Mouse (Mus musculus) thymus, postnatal 36 days (tissue): ENCODE data around the gene AW551984.

Experiments used
- DNase-seq, 2 experiments: peaks; one replicate each; pipeline ENCODE4 v3.0.0; 2022; ENCODE audit warnings: mixed read lengths in 2 of 2

AW551984 gene

DNA sequence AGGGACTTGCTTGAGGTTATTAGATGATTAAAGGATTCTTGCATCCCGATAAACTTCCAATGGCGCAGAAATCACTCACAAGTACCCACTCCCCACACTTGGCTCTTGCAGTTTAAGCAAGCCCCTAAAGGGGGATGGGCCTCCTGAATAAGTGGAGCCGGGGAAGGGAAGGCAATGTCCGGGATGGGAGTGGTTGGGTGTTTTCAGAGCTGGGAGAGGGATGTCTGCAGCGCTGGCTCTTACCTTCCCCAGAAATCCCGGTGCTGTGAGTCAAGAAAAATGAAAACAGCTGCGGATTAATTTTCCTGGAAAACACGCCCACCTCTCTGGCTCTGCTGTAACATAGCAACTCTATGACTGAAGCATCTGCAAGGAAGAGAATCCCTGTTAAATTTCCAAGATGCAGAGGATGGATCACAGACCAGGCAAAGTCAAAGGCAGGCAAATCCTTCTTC lies at the start of gene AW551984:
Gene AW551984, minus strand, starts transcription at position 405 of the 455 bp plus-strand sequence.
- DNase-seq, result no peak

DNA sequence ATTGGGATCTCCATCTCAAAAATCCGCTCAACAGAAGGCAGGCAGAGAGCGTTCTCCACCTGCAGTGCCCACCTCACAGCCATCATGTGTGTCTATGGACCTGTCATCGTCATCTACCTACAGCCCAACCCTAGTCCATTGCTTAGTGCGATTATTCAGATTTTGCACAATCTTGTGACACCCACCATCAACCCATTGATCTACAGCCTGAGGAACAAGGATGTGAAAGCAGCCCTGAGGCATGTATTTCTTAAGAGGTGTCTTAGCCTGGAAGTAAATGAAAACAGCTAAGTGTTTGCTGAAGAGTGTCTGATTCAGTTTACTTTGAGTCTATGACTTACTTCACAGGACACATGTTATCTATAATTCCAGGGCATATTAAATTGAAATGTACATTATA lies 43.2 kb upstream of the AW551984 start:
- DNase-seq, result no peak

DNA sequence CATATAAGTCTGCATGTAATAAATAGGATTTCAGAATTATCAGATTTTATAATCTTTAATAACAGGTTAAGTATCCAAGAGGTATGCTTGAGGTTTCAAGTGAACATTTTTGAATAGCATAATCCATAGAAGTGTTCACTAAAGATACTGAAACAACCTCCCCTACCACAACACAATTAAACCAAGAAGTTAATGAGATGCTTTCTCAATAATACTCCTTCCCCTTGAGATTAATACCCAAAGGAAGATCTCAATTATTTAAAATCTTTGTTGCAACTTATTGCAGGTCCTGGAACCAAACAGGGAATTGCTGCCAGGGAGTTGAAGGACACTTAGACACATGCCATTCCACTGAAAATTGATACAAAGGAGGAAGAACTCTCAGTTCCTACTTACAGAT lies 40.6 kb upstream of the AW551984 start, which contains the start of gene Olfr961:
Gene Olfr961, plus strand, starts transcription at position 301 of the 400 bp plus-strand sequence.
- no peak for DNase-seq

DNA sequence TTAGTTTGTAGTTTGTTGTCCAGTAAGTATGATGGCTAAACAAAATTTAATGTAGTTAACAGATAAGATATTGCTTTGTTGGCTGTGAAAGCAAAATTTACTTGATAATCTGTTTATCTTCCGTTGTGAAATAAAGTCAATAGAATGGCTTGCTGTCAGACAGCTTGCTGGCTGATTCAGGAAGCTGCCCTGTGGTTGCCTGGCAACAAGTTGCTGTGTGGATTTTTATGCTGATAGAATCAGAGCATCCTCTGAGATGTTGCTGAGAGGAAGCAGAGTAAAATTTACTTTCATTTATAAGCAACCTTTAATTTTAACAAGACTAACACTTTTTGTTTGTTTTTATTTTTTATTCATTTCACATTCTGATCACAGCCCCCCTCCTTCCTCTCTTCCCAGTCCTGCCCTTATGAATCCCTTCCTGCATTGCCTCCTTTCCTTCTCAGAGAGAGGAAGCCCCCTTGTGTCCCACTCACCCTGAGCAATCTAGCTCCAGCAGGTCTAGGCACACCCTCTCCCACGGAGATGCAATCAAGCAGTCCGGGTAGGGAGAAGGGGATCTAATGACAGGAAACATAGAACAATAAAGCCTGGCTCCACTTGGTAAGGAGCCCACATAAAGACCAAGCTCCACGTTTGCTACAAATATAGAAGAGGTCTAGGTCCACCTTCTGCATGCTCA lies 29.9 kb upstream of the AW551984 start:
- no peak for DNase-seq

DNA sequence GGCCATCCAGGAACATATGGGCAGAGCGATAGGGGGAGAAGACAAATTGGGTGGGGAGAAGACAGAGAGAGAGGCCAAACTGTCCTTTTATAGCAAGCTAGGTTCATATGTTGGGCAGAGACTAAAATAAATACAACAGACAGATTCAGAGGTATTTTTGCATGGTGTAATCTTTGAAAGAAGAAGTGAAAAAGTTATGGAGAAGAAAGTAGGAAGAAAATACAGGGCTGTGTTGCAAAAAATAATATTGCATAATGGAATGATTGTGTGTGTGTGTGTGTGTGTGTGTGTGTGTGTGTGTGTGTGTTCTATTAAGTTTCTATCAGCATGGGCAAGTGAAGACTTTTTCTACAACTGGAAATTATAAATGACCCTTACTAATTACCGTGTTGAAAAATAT lies 24.9 kb upstream of the AW551984 start:
- no peak for DNase-seq

DNA sequence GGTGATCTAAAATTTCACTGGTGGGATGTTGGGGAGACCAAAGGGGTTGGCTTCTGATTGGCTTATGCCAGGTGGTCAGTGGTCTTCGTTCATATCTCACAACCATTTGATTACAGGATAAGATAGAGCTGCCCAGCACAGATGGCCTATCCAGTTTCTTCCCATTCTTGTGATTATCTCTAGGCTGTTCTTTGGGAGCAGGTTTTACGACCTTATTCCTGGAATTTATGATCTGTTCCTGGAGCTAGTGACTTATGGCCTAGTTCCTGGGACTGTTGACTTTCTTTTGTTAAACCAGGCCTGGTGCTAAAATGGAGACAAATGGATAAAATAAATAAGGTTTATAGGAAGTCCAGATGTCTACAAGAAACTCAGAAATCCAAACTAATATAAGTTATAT lies 20.5 kb upstream of the AW551984 start:
- DNase-seq, result no peak

DNA sequence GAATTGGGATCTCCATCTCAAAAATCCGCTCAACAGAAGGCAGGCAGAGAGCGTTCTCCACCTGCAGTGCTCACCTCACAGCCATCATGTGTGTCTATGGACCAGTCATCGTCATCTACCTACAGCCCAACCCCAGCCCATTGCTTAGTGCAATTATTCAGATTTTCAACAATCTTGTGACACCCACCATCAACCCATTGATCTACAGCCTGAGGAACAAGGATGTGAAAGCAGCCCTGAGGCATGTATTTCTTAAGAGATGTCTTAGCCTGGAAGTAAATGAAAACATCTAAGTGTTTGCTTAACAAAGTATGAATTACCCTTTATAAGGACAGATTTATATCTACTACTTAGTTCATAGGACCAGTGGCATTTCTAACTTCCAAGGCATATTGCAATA lies 19.6 kb upstream of the AW551984 start:
- DNase-seq, result no peak

DNA sequence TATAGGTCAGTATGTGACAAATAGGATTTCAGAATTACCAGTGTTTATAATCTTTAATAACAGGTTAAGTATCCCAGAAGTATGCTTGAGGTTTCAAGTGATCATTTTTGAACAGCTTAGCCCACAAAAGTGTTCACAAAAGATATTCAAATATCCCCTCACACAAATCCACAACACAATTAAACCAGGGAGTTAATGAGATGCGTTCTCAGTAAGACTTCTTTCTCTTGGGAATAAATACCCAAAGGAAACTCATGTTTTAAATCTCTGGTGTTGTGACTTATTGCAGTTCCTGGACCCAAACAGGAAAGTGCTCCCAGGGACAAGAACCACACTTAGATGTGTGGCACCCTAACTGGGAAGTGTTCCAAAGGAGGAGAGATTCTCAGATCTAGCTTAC lies 16.9 kb upstream of the AW551984 start, which contains the start of gene Olfr960:
Gene Olfr960, plus strand, starts transcription at position 301 of the 400 bp plus-strand sequence.
- no peak for DNase-seq

DNA sequence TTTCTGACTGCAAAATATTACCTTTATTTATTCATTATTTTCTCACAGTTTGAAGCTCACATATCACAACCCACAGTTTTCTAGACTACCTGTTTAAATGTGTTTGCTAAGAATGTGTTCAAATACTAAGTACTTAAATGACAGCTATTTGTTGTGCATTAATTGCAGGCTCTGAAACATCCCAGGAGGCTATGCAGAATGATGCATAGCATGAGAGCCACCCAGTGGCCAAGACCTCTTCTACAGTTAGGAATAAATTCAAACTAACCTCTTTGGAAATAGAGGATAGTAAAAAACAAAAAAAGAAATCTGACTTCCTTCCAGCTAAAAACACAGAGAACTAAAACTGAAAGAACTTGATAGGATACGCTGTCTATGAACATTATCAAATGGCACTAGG lies 7.8 kb upstream of the AW551984 start:
- no peak for DNase-seq

DNA sequence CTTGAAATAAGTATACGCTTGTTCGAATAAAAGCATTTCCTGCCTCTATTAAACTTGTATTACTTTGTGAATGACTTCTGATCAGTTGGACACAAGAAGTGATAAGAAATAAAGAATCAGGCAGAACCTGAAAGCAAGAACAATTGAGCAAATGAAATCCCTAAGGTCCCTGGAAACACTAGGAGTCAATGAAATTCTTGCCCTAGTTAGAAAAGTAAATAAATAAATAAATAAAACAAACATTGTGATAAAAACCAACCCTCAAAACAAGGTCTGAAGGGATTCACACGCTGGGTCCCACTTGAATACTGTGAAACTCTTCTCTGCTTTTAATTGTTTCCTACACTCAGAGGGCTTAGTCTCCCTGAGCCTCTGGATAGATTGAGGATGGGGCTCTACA lies 6.2 kb upstream of the AW551984 start, which contains the start of gene Olfr148:
Gene Olfr148, plus strand, starts transcription at position 301 of the 400 bp plus-strand sequence.
- no peak for DNase-seq

DNA sequence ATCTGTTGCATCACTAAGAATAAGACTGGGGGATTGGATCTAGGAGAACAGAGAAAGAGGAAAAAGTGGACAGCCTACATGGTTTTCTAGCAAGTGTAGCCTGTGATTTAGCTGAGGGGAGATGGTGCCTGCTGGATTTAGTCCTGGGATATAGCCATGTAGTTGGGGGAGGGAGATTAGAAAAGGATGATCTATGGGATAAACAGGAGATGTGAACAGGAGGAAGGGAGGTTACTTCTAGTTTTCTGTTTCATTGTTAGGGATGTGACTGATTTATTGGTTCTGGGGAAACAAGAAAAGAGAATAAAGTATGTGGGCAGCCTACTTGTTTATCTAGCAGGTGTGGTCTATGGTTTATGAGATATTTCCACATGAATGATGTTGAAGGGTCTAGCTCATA lies 4.3 kb upstream of the AW551984 start:
- DNase-seq, result no peak

DNA sequence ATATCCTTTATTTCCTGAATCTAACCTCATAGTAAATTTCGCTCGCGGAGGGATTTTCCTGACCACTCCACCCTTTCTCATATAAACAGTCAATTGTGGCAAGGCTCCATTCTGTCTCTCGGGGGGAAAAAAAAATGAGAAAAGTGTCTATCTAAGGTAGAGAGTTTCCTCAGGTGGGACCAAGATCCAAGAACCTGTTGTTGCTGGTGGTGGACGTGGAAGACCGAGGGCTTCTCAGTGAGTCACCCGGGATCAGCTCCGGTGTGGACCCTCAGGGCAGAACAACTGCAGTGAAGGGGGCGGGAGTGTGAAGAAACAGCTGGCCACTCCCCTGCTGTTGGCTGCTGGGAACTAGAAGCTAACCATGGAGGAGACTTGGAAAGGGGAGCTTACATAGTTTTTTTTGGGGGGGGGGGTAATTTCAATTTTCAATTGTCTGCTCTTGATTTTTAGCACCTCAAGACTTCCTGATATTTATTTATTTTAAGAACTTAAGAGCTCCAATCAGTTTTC lies 814 bp downstream of the AW551984 start:
- DNase-seq, result no peak

DNA sequence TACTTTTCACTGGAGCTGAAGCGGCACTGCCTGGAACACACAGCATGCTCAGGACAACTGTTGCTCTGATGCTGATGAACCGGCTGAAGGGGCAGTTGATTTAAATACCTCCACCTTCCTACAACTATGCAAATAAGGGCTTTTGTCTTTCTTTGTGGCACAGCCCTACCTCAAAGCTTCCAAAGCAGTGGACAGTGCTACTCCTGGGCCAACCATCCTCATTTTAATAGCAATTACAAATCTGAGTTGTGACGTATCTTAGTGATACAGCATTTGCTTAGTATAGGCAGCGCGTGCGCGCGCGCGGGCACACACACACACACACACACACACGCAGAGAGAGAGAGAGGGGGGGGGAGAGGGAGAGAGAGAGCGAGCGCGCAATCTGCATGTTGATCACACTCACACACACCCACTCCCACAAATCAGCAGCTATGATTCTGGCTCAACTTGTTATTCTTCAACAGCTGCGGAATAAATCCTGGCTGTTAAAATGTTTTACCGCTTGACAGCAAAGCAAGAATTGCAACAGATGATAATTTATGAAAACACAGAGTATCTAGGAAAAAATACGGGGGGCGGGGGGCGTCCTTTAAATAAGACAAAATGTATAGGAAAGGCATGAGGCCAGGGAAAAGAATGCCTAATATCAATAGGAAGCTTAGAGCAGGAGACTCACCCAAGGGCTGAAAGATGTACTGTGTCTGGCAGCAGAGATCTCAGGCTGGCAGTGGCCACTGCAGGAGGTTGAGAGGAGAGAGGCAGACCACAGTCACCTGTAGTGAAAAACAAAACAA lies 1.5 kb downstream of the AW551984 start:
- DNase-seq, result no peak

DNA sequence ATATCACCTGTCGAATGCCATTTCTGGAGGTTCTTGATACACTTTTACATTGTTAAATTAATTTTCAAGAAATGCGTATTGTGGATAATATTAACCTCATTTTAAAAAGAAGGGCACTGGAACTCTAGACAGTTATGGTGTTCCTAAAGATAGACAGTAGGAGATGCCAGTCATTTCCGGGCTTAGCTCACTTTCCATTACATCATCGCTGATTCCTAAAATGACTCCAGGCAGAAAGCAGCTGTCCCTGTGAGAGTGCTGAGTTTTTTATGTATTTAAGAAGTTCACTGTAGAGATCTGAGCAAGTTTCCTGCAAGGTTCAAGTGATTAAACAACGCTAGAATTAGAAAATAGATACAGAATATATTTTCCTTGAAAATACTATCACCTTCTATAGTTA lies 27.2 kb downstream of the AW551984 start:
- no peak for DNase-seq

DNA sequence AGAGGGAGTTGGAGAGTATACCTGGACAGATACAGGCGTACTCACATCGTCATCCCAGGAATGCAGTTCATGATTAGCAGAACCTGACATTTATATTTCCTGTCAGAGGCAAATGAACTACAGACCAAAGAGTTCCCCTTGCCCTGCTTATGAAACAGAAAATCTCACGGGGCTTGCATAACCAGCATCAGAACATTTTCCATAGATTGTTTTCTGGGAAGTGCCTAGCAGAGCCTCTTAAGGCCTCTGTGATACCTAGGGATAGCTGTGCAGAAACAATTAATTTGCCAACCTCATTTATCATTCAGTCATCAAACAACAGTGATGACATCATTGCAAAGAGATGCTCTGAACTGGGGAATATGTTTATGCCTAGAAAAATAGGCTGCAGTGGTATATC lies 28.7 kb downstream of the AW551984 start, which contains the start of gene Olfr959:
Gene Olfr959, minus strand, starts transcription at position 101 of the 400 bp plus-strand sequence.
- no peak for DNase-seq

DNA sequence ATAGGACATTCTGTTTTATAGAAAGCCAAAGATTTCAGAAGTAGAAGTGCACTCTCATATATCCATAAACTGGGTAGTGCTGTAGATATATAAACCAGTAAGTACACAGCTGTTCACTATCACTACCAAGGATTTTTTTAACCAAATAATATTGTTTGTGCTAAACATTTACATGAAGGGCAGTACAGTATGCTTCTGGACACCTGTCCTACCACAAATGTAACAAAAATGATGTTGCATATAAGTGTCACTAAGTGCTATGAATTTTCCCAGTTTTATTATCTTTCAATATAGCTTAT lies 45.9 kb downstream of the AW551984 start:
- DNase-seq, result no peak

DNA sequence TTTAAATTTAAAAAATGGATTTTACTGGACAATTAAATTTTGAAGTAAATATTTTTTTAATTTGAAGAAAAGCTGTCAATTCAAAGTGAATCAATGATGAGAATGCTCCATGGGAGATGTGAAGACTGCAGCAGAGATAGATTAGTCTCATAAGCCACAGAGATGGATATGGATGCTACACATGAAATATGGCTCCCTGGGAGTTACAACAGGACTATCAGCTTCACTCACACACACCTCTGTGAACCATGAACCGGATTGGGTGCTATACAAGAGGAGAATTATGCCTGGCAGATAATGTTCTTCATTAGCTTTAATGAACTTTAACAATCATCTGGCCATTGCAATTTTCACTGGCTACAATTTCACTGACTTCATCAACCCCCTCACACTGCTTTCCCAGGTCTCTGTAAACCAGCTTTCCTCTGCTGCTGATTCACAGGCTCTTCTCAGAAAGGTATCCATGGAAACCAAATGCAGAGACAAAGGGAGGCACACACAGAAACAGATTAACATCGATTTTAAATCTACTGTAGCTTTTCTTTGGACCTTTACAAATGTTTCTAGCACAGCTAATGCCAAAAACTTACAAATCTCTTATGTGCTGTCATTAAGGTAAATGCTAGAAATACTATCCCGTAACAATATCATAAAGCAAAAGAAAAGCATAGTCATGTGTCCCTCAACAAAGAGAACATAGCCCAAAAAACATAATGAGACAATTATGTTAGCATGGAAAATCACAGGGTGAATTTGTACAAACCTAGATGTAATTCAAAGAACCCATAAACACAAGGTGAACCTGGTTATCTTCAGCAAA lies 46.5 kb downstream of the AW551984 start:
- no peak for DNase-seq

DNA sequence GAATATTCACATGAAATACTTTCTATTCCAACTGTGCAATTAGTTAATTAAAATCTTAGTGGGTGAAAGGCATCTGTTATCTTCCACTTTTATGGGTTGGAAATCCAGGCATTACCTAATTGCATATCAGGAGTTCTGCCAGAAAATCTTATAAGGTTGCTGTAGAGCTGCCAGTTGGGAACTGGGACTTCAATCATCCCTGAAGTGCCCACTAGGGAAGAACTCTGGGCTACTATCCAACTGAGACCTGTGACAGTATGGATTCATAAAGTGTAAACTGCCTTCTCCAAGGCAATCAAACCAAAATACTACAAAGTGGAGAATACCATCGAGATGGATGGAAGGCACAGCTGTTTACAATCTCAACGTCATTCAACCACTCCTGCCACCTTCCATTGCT lies 50.3 kb downstream of the AW551984 start, which contains the start of gene Olfr958:
Gene Olfr958, minus strand, starts transcription at position 109 of the 400 bp plus-strand sequence.
- DNase-seq, result no peak

DNA sequence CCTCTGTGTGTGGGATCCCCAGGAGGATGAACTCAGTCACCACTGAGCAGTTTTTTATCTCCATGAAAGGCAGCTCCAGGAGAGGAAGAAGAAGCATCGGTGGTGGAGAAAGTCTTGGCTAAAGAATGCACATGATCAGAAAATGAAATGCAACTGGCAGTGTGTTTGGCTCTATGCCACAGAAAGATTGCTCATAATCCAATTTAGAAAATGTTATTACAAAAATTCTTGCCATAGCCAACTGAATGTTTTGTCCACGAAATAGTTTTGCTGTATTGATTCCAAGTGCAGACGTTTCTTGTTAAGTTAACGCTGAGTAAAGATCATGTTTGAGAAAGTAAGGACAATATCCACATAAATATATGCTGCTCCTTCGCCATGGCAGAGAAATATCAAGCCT lies 53.4 kb downstream of the AW551984 start:
- DNase-seq, result no peak
